Mouse (Mus musculus): ENCODE results near the gene Il10ra.

The Il10ra gene

DNA sequence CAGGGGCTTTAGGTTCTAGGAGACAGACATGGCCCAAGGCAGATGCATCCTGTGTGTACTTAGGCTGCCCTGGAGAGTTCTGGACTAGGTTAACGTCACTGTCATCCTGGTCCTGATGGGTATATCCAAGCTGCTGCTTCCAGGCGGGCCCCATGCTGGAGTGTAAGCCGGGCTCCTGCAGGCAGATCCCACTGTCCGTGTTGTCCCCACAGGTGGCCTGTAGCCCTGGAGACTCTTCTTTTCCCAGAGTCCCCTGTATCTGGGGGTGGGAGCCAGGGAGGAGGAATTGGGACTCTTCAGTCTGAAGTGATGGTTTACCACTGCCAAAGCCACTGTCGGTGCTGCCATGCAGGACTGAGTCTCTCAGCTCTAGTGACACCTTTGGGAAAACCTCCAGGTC, 13.0 kb downstream of the Il10ra start:
- DNase-seq = no peak

DNA sequence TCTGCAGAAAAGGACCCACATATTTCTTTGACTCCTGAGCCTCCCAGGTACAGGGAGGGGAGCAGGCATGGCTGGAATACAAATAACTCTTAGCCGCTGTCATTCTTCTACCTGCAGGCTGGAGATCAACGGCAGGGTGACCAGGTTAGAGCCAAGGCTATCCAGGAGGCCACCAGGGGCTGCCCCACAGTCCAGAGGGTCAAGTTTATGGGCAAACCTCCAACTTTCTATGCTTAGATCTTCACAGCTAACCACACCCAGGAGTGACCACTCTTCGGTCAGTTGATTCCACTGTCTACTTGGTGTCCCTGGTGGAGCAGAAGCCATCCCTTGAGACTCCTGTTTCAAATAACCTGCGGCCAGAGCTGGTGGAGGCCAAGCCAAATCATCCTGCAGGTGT, 13.5 kb downstream of the Il10ra start:
- DNase-seq = no peak

DNA sequence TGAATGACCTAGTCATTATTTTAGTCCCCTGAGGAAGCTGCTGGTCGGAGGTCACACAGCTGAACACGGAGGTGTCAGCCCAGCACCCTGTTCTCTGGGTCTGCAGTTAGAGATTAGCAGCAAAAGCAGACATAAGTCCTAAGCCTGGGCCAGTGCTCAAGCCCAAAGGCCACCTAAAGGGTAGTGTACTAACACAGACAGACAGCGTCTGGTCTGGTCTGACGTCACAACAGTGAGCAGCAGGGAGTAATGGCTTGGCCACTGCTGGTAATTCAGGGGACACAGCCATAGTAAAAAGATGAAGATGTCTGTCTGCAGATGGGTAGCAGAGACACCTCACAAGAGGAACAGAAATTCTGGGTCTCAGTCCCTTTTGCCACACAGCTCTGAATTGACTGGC, 14.3 kb downstream of the Il10ra start:
- DNase-seq = no peak

DNA sequence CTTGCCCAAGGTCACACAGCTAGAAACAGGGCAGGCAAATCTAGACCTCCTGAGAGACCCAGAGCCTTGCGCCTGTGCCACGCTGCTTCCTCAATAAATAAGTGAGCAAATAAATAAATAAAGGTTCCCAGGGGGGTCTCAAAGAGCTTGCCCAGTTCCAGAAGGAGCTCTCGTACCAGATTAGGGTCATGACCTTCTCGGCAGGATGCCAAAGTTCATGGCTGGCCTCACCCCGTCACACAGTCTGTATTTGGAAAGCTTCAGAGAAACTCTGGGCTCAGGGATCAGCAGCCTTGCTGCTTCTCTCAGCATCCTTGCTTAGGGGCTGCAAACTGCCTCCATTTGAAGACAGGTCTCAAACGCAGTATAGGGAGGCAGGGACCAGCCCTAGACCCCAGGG, 14.9 kb downstream of the Il10ra start:
- no peak for DNase-seq

DNA sequence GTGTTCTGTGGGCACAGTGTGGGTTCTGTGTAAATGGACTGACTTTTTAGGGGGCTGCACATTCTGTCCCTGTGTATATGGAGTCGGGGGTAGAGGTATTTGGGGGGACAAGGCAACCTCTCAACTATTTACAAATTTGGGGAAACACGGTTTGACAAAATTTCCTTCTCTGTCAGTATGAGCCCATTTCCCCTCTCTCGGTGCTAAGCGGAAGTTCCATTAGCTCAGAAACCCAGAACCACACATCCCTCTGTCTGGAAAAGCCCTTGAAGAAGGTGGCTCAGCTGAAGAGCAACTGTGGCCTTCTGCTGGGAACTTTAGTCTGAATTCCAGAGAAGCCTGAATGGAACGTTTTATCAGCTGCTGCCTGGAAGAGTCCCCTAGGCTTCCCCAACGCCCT, 16.6 kb downstream of the Il10ra start:
- DNase-seq = no peak

DNA sequence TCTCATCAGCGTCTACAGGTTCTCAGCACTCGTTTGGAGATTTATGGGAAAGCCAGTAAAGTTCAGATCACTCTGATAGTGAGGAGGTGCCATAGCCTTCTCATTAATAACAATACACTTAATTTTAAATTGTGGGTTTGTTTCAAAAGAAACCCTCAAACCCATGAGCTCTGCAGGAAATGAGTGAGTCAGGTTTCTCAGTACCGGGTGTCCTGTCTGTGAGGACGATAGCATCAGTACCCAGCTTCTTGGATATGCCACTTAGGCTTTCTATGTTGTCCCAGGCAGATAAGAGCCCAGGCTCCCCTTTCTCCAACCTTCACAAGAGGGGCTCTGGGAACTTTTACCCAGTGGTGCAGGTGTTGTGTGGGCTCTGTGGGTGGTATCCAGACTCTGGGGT, 17.0 kb downstream of the Il10ra start:
- DNase-seq = no peak

DNA sequence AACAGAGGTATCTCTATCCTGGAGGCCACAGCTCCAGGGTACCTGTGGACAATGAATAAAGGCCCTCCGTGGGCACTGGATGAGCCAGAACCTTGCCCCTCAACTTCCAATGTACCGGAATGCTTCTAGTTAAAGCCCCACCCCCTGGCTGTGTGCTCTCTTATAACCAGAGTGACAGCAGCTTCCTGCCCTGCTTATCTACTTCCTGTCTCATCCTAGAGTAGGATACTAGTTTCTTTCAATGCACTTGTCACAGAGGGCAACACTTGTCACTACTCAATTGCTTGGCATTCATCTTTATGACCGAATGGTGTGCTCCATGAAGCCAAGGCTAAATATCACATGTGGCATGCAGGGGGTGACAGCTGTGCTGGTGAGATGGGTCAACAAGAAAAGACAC, 17.7 kb downstream of the Il10ra start:
- no peak for DNase-seq

DNA sequence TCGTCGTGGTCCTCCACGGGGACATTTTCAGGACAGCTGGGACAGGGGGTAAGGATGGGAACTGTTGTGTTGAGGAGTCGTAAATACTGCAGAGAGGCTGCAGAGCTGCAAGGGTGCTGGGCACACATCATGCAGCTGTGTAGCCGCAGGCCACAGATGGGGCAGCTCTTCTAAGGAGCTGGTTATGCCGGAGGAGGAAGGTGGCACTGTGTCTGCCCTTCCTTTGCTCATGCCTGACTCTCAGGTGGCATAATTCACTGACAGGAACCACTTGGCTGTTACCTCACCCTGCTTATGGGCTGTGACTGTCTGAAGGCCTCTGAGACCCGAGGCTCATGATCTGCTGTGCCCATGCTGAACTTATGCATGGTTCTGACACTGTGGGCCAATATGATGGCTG, 18.6 kb downstream of the Il10ra start:
- DNase-seq = no peak

DNA sequence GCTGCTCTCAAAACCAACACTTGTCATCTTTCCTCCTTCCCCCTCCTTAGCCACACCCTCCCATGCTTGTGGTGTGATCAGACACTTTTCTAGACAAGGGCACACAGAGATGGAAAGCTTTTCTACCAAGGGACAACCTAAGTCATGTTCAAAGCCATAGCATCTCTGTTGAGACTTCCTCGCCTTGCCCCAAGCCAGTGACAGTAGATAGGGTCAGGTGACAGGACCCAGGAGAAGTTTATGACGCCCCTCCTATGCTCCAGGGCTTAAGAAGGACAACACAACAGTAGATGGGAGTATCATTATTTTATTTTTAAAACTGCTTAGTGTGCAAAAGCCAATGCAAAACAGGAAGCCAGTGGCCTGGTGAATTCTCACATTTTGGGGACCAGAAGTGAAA, 21.4 kb downstream of the Il10ra start:
- peak; percentile 32 for DNase-seq

DNA sequence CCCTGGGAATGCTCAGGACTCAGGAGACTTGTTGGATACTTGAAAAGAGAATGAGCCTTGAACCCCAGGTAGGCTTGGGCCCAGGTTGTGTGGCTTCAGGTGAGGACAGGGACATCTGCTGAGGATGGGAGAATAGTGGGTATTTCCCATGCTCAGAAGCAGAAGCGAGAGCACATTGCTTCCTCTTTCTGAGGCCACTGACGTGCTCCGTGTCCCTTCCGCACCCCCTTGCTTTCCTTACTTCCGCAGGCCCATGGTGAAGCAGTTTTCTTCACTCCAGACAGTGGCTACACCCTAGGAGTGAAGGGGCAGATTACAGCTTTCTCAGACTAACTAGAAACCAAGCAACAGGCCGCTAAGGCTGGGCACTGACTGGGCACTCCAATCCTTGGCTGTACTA, 22.9 kb downstream of the Il10ra start:
- DNase-seq = peak; percentile 70

DNA sequence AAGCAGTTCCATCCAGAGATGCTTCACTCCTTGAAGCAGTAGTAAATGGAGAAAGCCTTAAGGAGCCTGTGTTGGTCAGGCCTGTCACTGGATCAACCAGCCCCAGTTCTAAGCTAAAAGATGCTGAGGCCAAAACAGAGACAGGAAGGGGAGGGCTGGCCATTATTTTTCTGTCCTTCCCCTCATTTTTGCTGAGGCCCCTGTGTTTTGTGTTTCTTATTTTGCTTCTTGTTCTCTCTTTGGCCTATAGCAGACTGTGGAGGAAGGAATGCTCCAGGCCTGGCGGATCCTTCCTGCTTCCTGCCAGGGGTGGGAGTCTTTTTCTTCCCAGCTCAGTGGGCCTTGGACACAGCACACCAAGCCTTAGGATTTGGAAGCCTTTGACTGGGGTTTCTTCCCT, 23.5 kb downstream of the Il10ra start:
- no peak for DNase-seq

DNA sequence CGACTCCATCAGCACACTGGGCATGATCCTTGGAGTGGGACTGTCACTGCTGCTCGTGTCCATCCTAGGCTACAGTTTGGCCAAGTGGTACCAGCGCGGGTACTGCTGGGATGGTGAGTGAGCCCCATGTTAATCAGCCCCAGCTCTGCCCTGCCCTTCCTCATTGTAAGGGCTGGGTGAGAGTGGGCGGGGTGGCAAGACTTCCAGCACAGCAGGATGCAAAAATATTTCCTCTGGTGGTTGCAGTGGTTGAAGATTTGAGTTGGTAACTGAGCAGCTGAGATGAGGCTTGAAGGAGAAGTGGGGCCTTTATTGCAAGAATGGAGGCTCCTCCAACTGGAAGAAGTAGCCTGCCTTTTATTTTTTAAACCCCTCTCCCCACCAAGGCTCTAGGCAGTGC, 27.6 kb downstream of the Il10ra start:
- DNase-seq = peak; percentile 64

DNA sequence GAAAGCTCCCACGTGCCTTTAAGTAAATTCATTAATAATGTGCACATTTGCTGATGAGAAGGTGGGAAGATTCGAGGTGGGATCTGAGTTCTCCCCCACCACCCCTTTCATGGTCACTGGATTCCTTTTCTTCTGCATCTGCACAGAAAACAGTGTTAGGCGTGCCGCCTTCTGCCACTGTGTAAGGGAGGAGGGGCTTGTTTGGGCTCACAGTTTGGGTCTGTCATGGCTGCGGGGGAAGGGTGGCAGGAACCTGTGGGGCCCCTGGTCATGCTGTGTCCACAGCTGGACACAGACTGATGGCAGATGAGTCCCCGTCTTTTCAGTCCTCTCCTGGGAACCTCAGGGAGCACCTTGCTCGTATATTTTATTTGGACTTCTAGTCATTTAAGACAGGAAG, 32.2 kb downstream of the Il10ra start:
- no peak for DNase-seq

DNA sequence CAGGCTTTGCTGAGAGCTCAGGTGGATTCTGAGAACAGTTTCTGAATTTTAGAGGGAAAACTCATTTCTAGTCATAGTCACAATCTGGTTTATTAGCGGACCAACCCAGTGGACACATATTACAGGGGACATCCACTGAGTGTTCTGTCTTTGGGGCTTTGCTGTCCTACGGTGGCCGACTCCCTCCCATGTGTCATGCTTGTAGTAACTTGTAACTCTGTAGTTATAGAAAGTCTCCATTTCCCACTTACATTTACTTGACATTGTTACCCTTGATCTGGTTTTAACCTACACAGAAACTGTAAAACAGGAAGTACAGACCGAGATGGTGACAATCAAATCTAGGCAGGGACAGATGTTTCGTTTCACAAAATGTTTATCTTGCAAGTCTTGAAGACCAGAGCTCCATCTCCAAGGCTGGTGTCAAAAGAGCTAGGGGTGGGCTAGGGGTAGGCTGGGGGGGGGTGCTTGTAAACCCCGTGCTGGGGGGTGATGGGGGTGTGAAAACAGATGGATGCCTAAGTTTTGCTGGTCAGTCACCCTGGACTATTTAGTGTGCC, 33.2 kb downstream of the Il10ra start:
- DNase-seq = peak; percentile 21

DNA sequence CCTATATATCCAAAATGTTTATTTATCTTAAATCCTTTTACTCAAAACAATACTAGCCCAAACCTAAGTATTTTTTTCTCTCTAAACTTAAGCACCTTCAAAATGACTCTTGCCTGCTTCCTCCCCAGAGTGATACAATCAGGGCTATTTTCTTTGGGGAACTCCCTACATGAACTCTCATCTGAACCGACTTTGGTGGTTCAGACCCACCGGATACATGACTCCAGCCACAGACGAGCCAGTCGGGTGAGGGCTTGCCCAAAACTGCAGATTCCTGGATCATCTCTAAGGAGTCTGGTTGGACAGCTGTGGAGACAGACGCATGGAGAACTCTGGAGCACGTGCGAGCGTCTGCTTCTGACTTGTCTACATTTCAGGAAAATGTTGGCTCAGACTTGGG, 39.6 kb downstream of the Il10ra start:
- DNase-seq = no peak

DNA sequence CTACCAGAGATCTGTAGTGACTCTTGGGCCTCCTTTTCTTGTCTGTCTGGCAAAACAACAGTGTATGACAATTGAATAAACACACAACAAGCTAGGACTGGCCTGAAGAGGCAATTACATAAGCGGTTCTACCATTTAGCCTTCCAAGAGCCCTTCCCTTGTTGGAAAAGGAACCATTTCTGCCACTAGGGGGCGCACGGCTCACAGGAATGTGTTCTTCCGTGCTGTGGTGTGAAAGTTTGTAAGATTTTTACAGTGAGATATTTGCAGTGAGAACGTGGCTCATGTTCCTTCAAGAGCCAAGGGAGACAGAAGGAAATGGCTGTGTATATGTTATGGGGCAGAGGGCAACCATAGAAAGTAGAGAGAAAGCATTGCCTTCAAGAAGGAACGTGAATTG, 47.4 kb downstream of the Il10ra start:
- DNase-seq = peak; percentile 96

DNA sequence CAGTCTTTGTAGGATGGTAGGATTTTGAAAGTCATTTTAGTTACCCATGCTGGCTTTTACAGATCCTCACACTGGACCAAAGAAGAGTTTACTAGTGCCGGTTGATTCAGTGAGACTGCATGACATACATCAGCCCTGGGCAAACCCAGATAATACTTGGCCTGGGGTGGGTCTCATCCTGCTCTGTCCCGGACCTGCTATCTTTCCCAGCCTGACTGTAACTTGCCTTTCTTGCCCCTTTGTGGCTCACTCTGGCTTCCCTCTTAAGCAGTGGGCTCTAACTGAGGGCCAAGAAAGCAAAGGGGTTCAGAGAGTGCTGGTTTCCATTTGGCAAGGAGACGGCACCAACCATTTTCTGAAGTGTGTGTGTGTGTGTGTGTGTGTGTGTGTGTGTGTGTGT, 49.3 kb downstream of the Il10ra start:
- DNase-seq = no peak

DNA sequence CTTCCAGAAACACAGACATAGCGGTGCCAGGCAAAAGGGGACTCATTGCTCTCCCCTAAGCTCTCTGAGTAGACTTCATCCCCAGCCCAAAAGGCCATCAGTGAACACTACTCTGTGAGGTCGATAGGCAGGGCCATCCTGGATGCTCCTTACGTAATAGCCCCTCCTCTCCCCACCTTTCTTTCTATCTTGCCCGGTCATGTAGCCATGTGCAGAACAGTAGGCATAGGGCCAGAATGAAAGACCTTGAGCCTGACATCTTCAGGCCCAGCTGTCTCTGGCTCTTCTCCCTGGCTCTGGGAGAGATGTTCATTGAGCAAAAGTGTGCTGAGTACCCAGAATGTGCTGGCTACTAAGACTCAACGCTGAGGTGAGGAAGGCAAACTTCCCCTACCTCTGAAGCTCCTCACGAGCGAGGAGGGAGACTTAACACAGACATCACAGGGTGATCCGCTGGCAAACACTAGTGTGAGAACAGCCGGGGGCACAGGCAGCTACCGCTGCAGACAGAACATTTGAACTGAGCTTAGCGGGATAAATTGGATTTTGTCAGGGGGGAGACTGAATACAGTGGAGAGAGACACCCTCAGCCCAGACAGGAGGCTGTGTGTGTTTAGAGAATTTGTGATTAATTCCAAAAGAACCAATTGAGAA, 53.3 kb downstream of the Il10ra start:
- no peak for DNase-seq

DNA sequence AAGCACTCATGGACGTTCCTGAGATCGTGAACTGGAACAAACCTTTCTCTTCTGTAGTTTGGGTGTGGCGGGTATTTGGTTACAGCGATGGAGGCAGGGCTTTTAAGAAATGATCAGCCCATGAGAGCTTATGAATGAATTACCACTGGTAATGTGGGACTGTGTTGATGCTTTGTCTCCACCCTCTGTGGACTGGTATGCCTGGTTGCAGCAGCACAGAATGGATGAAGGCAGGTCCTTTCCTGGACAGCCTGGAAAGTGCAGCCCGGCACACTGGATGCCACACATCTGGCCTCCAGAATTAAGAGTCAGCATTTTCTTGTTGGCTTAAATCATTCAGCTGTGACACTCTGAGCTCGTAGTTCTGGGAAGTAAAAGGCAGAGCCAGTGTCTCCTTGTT, 56.9 kb downstream of the Il10ra start:
- no peak for DNase-seq

DNA sequence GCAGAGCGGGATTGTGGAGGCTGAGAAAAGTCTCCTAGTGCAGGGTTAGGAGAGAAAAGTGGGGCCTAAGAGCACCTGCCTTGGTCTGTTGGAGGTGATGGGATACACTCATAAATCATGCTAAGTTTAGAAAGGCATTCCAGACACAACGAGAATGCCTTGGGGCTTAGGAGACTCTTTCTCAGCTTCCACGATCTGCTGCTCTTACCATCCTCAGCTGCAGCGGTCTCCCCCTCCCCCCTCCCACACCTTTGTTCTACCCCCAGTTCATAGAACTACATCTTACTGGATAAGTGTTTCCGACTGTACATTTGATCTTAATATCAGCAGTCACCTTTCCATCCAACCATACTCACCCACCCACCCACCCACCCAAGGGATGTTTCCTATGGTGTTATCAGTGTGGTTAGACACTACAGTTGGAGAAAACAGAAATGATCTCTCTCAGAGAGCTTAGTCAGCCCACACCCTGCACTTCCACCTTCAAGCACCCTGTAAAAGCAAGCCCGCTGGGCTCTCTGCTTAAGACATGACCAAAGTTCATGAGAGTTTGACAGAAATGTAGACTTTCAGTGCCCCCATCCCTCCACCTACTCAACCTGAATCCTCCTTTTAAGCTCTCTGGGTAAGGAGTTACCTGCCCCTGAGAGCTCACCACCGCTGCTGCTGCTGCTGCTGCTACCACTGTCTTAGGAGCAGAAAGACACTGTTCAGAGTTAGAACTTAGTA, 61.8 kb downstream of the Il10ra start:
- DNase-seq = no peak

DNA sequence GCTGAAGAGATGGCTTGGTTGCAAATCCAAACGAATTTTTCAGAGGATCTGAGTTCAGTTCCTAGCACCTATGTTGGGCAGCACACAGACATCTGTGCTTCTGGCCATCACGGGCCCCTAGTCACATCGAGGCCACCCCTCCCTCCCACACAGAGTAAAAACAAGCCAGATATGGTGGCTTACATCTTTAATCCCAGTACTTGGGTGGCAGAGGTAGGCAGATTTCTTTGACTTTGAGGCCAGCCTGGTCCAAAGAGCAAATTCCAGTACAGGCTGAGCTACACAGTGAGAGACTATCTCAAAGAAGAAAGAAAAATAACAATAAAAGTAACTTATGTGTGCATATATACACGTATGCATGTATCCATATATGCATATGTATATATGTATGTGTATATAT, 62.8 kb downstream of the Il10ra start:
- DNase-seq = no peak

DNA sequence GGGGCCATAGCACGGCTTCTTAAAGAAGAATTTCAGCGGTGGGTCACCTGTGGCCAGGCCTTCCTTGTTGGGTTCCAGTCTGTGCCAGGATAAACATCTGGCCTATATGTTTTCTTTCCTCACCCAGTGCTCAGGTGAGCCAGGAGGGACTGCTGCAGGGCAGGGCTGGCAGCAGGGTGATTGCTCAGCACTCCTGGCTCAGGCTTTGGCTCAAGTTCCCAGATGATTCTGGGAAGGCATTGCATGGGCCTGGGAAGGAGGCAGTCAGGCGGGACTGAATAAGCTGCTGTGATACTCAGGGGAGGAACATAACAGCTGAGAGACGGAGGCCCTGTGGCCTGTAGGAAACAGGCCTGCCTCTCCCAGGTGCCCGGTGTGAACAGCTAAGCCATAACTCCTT, 63.8 kb downstream of the Il10ra start:
- DNase-seq = no peak
